Mouse (Mus musculus): ENCODE data around the gene Ctnnbip1. TPM values are rescaled to one million over a fixed set of nuclear protein-coding genes. Genes with fewer than 3 reads are reported as not detected.
A peak's percentile ranks its signal among the peaks of the same experiment; 100 is the strongest.

Ctnnbip1 gene
- polyA plus RNA-seq, 1 experiment from 2014 or later = 80.3 TPM

DNA sequence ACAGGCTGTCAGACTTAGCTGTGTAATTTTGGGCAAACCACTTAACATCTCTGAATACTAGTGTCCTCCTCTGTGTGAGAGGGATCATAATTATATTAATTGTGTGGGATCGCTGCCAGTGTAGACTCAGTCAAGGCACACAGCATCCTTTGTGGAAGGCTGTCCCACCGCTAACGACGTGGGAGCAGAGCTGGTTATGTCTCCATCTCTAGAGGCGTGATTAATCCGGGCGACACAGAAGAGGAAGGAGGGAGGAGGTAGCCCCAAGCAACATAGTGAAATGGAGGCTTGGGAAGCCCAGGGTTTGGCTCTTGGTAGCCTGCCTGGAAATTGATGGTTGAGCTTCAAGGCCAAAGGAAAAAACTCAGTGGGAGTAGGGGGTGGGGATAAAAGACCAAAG, 60.8 kb downstream of the Ctnnbip1 start:
- H3K27ac ChIP-seq = no peak overlapping the region

GRCm38 (mm10) chr4:149585236-149585635, 67.2 kb downstream of the Ctnnbip1 start:
- 76% methylated on average over 8 of the region's 8 CpGs for WGBS
- no peak overlapping the region for H3K9ac ChIP-seq
- H3K9me3 ChIP-seq = no peaks in the 10 kb centered on the region
- no peak for ATAC-seq (ENCODE audit: low FRiP score, low read depth)
- peaks cover 16% of the 10 kb centered on the region for H3K4me1 ChIP-seq
- H3K4me2 ChIP-seq (replicated peaks) = no peak overlapping the region
- peaks cover 59% of the 10 kb centered on the region for H3K27me3 ChIP-seq
- 0 out of 2 replicates have a peak overlapping the region, but pooled peaks have one; percentile 83 for H3K4me3 ChIP-seq
- no peak overlapping the region for H3K27ac ChIP-seq
- H3K36me3 ChIP-seq = no peaks in the 10 kb centered on the region

More for the DNA sequence above, 60.8 kb downstream of the Ctnnbip1 start:
- H3K4me3 ChIP-seq = no peak overlapping the region
- H3K9ac ChIP-seq = no peak overlapping the region
- H3K27me3 ChIP-seq = peaks cover 31% of the 10 kb centered on the region
- no peaks in the 10 kb centered on the region for H3K36me3 ChIP-seq
- no peak for ATAC-seq (ENCODE audit: low FRiP score, low read depth)
- H3K4me1 ChIP-seq = peaks cover 18% of the 10 kb centered on the region
- H3K9me3 ChIP-seq = no peaks in the 10 kb centered on the region
- 34% methylated on average over 7 of the region's 7 CpGs for WGBS
- no peak overlapping the region for H3K4me2 ChIP-seq (replicated peaks)

GRCm38 (mm10) chr4:149586044-149586782, 68.2 kb downstream of the Ctnnbip1 start, which contains the start of gene Clstn1:
Clstn1 (plus strand) TSS chr4:149586468.
- Histone ChIP-seq H3K27me3 (peaks cover 55% of the 10 kb centered on the region), H3K36me3 (no peaks in the 10 kb centered on the region), H3K4me2 (replicated peaks) (peak within 1 kb of the TSS; percentile 99), H3K9me3 (no peaks in the 10 kb centered on the region; the same call in 1 of the 2 replicates), H3K4me1 (peaks cover 16% of the 10 kb centered on the region), H3K27ac (no peak within 1 kb of the TSS), H3K9ac (peak within 1 kb of the TSS; percentile 90), H3K4me3 (peak within 1 kb of the TSS; percentile 83)
- ATAC-seq (ENCODE audit: low FRiP score, low read depth) = peak; percentile 71
- 1% methylated on average over 71 of the region's 103 CpGs for WGBS

GRCm38 (mm10) chr4:149586783-149587595, 69.0 kb downstream of the Ctnnbip1 start:
- Histone ChIP-seq H3K36me3 (no peaks in the 10 kb centered on the region), H3K4me2 (replicated peaks) (peak overlapping the region; percentile 99), H3K27me3 (peaks cover 52% of the 10 kb centered on the region), H3K4me3 (peak overlapping the region; percentile 83), H3K9ac (peak overlapping the region; percentile 90), H3K27ac (no peak overlapping the region), H3K4me1 (peaks cover 16% of the 10 kb centered on the region), H3K9me3 (peaks cover 3% of the 10 kb centered on the region; the same call in 1 of the 2 replicates)
- WGBS = under 1% methylated on average over 72 of the region's 72 CpGs
- peak; percentile 59 for ATAC-seq (ENCODE audit: low FRiP score, low read depth)

- H3K36me3 ChIP-seq = no peaks in the 10 kb centered on the region
- H3K4me3 ChIP-seq = peak overlapping the region; percentile 83
- peak overlapping the region; percentile 90 for H3K9ac ChIP-seq
- peaks cover 16% of the 10 kb centered on the region for H3K4me1 ChIP-seq
- H3K4me2 ChIP-seq (replicated peaks) = peak overlapping the region; percentile 99
- H3K27me3 ChIP-seq = peaks cover 52% of the 10 kb centered on the region
- peaks cover 3% of the 10 kb centered on the region; the same call in 1 of the 2 replicates for H3K9me3 ChIP-seq
- WGBS = 4% methylated on average over 24 of the region's 24 CpGs
- peak; percentile 26; the same call in 1 of the 2 replicates for ATAC-seq (ENCODE audit: low FRiP score, low read depth)
- H3K27ac ChIP-seq = no peak overlapping the region
These were observed 69.6 kb downstream of the Ctnnbip1 start for GRCm38 (mm10) chr4:149587596-149588168.

GRCm38 (mm10) chr4:149590200-149590599, 72.2 kb downstream of the Ctnnbip1 start:
- no peak overlapping the region for H3K9ac ChIP-seq
- ATAC-seq (ENCODE audit: low FRiP score, low read depth) = no peak
- H3K27me3 ChIP-seq = peaks cover 31% of the 10 kb centered on the region
- WGBS = 89% methylated on average over 1 of the region's 1 CpGs
- H3K36me3 ChIP-seq = no peaks in the 10 kb centered on the region
- H3K4me2 ChIP-seq (replicated peaks) = no peak overlapping the region
- H3K4me1 ChIP-seq = peaks cover 16% of the 10 kb centered on the region
- H3K27ac ChIP-seq = no peak overlapping the region
- H3K4me3 ChIP-seq = no peak overlapping the region
- H3K9me3 ChIP-seq = peaks cover 3% of the 10 kb centered on the region; the same call in 1 of the 2 replicates

DNA sequence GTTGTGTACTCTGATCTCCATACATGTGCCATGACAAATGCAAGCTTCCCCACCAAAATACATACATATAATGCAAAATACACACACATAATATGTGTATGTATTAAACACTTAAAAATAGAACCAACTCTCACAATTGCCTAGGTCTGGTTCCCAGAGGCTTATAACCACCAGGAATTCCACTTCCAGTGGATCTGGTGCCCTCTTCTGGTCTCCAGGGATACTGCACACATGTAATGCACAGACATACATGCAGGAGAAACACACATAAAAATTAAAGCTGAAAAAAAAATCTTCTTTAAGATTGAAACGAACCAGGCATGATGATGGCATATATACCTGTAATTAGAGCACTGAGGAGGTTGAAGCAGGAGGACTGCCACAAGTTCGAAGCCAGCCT, 73.5 kb downstream of the Ctnnbip1 start:
- Histone ChIP-seq H3K9me3 (peaks cover 3% of the 10 kb centered on the region; the same call in 1 of the 2 replicates), H3K4me3 (no peak overlapping the region), H3K27ac (no peak overlapping the region), H3K4me1 (peaks cover 11% of the 10 kb centered on the region), H3K36me3 (no peaks in the 10 kb centered on the region), H3K27me3 (peaks cover 23% of the 10 kb centered on the region), H3K9ac (no peak overlapping the region), H3K4me2 (replicated peaks) (no peak overlapping the region)
- WGBS = 93% methylated on average over 2 of the region's 2 CpGs
- no peak for ATAC-seq (ENCODE audit: low FRiP score, low read depth)

- Histone ChIP-seq H3K9ac (no peak overlapping the region), H3K27ac (no peak overlapping the region), H3K4me2 (replicated peaks) (no peak overlapping the region), H3K36me3 (no peaks in the 10 kb centered on the region), H3K4me3 (no peak overlapping the region), H3K4me1 (peaks cover 1% of the 10 kb centered on the region), H3K27me3 (no peaks in the 10 kb centered on the region), H3K9me3 (peaks cover 3% of the 10 kb centered on the region; the same call in 1 of the 2 replicates)
- ATAC-seq (ENCODE audit: low FRiP score, low read depth) = no peak
- 80% methylated on average over 9 of the region's 9 CpGs for WGBS
These were observed 77.0 kb downstream of the Ctnnbip1 start for GRCm38 (mm10) chr4:149594913-149595581.

- Histone ChIP-seq H3K27me3 (no peaks in the 10 kb centered on the region), H3K9me3 (no peaks in the 10 kb centered on the region), H3K4me3 (no peak overlapping the region), H3K9ac (no peak overlapping the region), H3K4me2 (replicated peaks) (no peak overlapping the region), H3K36me3 (no peaks in the 10 kb centered on the region), H3K4me1 (peaks cover 24% of the 10 kb centered on the region), H3K27ac (no peak overlapping the region)
- no peak for ATAC-seq (ENCODE audit: low FRiP score, low read depth)
- 80% methylated on average over 12 of the region's 12 CpGs for WGBS
These were observed 79.7 kb downstream of the Ctnnbip1 start for GRCm38 (mm10) chr4:149597641-149598208.

- H3K9me3 ChIP-seq = no peaks in the 10 kb centered on the region
- no peaks in the 10 kb centered on the region for H3K36me3 ChIP-seq
- no peak overlapping the region for H3K27ac ChIP-seq
- H3K4me2 ChIP-seq (replicated peaks) = no peak overlapping the region
- no peak for ATAC-seq (ENCODE audit: low FRiP score, low read depth)
- H3K4me3 ChIP-seq = no peak overlapping the region
- H3K4me1 ChIP-seq = peaks cover 24% of the 10 kb centered on the region
- WGBS = 90% methylated on average over 6 of the region's 6 CpGs
- no peaks in the 10 kb centered on the region for H3K27me3 ChIP-seq
- no peak overlapping the region for H3K9ac ChIP-seq
These were observed 81.5 kb downstream of the Ctnnbip1 start for GRCm38 (mm10) chr4:149599549-149599948.

DNA sequence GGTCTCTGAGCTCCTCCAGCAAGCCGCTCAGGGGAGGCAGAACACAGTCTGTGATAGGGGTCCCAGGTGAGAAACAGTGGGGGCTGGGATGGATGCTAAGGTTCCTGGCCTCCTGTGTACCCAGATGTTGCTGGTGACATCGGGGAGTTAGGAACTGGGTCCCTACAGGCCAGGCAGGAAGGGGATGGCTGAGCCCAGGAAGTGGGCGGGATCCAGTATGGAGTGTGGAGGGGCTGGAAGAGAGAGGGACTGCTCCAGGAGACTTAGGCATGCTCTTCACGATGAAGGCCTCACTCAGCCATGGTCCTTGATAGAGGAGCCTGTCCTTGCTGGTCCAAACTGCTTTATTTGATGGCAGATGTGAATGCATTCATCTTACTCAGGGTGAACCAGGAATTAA, 82.1 kb downstream of the Ctnnbip1 start:
- no peak for ATAC-seq (ENCODE audit: low FRiP score, low read depth)
- H3K9ac ChIP-seq = no peak overlapping the region
- no peaks in the 10 kb centered on the region for H3K27me3 ChIP-seq
- no peak overlapping the region for H3K4me3 ChIP-seq
- no peaks in the 10 kb centered on the region for H3K36me3 ChIP-seq
- no peak overlapping the region for H3K4me2 ChIP-seq (replicated peaks)
- H3K27ac ChIP-seq = no peak overlapping the region
- peaks cover 24% of the 10 kb centered on the region for H3K4me1 ChIP-seq
- 84% methylated on average over 4 of the region's 4 CpGs for WGBS
- H3K9me3 ChIP-seq = no peaks in the 10 kb centered on the region

Data from limb, embryonic 13.5 days (tissue).